Mouse (Mus musculus): ENCODE results near the gene Btg1.

Gene Btg1

GRCm38 (mm10) chr10:96631066-96631711 lies 14.4 kb downstream of the Btg1 start:
- no peak for DNase-seq (ENCODE audit: low read depth)

DNA sequence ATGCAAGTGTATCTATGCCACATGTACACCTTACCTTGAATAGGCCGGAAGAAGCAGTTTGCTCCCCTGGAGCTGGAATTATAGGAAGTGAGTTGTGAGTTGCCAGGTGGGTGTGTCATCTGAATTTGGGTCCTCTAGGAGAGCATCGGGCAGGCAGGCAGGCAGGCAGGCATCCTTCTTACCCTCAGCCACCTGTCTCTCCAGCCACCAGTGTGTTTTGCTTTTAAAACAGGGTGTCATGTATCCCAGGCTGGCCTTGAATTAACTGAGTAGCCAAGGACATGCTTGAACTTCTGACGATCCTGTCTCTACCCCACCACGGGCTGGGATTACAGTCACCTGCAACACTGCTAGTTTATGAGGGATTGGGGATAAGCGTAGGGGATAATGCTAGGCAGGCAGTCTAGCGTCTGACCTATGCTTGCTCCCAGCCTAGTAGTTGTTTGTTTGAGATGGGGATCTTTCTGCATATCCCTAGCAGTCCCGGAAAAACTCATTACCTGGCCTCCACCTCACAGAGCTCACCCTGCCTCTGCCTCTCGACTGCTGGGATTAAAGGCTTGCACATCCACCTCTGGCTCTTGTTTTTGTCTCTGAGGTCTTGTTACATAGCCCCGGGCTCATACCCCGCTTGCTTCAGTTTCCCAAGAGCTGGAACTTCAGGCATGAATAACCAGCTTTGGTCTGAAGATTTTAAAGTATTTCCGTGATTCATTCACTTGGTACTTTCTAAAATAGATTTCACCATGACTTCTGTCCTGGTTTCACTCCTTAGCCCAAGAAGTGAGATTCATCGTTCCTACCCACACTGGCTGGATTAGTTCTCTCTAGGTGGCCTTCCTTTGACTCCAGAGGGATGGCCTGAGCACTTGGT lies 15.7 kb downstream of the Btg1 start:
- DNase-seq (ENCODE audit: low read depth), result no peak

- no peak for DNase-seq (ENCODE audit: low read depth)
These were observed 16.3 kb downstream of the Btg1 start for GRCm38 (mm10) chr10:96633145-96633516.

GRCm38 (mm10) chr10:96635472-96635871 lies 18.7 kb downstream of the Btg1 start:
- DNase-seq (ENCODE audit: low read depth), result no peak

DNA sequence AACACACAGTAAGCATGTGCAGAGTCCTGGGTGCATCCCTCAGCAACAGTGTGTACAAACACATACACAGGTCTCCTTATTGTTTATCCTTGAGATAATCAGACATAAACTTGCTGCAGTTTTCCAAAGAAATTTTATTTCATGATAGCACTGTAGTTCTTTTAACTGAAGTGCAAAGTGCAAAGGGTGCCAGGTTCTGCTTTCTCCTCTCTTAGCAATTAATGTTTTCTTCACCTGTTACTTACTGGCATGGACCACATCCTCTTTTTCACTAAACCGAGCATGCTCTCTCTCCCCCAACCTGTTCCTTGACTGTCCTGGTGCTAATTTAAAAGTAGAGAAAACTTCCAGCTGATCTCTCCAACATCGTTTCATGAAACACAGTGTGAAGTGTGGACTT lies 21.7 kb downstream of the Btg1 start:
- no peak for DNase-seq (ENCODE audit: low read depth)

GRCm38 (mm10) chr10:96642014-96642413 lies 25.2 kb downstream of the Btg1 start:
- no peak for DNase-seq (ENCODE audit: low read depth)

GRCm38 (mm10) chr10:96642751-96643150 lies 25.9 kb downstream of the Btg1 start:
- no peak for DNase-seq (ENCODE audit: low read depth)

GRCm38 (mm10) chr10:96645183-96645582 lies 28.4 kb downstream of the Btg1 start:
- no peak for DNase-seq (ENCODE audit: low read depth)

DNA sequence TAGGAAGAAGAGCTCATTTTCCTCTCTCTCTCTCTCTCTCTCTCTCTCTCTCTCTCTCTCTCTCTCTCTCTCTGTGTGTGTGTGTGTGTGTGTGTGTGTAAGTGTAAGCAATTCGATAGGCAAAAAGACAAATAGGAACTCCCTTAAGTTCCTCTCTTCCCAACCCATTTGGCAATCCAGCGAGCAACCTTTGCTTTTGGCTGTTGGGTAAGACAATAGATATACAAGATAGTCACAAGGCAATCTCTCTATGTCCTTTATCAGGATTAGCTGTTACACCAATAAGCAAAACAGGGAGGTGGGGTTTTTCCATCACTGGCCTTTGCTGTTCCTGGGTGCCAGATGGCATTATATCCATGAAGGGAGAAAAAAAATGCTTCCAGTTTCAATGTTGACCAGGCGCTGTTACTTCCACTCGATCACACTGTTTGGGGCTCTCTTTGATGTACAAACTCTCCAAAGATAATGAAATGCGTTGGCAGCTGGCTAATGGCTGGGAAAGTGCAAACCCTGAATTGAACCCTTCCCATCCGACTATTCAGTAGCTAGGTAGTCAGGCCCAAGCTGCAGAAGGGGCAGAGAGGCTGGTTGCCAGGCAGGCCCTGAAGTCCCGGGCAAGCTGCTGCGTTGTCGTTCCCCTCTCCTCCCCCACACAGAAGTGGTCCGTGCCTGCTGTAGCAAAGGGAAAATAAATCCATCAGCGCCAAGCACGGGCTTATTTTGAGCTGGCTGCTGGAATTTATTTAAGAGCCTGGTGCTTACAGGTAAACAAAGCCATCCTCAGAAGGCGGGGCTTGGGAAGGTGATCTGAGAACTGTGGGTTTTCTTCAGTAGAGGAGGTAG lies 29.4 kb downstream of the Btg1 start:
- no peak for DNase-seq (ENCODE audit: low read depth)

DNA sequence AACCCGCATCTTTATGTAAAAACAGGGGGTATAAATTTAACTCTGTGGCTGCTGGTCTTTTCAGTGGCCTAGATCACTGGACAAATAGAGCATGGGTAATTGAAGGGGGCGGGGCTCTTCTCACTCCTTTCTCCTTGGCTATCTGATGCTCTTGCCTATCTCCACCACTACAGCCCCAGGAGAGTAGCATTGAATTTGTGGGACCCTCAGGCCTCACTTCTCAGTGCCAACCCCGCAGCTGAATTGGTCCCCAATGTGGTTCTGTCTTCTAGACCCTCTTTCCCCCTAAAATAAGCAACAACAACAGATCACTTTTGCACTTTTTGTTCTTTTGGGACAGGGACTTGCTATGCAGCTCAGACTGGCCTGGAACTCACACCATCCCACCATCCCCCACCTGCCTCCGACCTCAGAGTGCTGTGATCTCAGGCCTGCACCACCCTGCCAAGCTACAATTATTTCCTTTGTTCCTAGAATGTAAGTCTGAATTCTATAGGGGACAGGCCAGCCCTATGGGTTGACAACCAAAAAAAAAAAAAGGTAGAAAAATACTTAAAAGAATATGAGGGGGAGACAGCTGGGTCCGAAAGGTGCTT lies 30.2 kb downstream of the Btg1 start:
- no peak for DNase-seq (ENCODE audit: low read depth)

- DNase-seq (ENCODE audit: low read depth), result no peak
These were observed 31.4 kb downstream of the Btg1 start for GRCm38 (mm10) chr10:96648161-96648561.

GRCm38 (mm10) chr10:96649524-96649923 lies 32.7 kb downstream of the Btg1 start:
- no peak for DNase-seq (ENCODE audit: low read depth)

DNA sequence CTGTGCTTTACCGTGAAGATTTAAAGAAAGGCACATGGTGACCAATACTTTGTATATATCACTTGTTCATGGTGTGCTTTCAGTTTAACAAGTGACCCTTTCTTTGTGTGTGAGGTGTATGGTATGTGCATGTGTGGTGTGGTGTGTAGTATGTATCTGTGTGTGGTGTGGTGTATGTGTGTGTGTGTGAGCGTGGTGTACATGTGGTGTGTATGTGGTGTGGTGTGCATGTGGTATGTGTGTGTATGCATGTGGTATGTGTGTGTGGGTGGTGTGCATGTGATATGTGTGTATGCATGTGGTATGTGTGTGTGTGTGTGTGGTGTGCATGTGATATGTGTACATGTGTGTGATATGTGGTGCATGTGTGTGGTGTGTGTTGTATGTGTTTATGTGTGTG lies 35.6 kb downstream of the Btg1 start:
- DNase-seq (ENCODE audit: low read depth), result no peak

DNA sequence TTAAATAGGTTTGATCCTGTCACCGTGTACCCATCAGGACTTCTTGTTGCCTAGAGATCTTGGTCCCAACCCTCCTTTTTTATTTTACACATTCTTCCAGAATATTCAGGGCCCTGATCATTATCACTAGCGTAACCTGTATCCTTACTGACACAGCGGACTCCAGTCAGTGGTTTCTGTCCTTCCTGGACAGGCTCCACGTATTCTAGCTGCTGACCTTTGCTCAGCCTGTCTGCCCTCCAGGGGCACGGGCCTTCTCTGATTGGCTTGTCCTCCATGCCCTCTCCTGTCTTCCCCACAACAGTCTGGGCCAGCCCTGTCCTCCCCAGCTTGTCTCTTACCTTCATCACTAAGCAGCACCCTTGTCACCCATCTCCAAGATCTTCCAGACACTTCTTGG lies 36.2 kb downstream of the Btg1 start:
- DNase-seq (ENCODE audit: low read depth), result no peak

- DNase-seq (ENCODE audit: low read depth), result no peak
These were observed 37.3 kb downstream of the Btg1 start for GRCm38 (mm10) chr10:96654079-96654478.

- peak; percentile 21 for DNase-seq (ENCODE audit: low read depth)
These were observed 37.8 kb downstream of the Btg1 start for GRCm38 (mm10) chr10:96654576-96654975.

DNA sequence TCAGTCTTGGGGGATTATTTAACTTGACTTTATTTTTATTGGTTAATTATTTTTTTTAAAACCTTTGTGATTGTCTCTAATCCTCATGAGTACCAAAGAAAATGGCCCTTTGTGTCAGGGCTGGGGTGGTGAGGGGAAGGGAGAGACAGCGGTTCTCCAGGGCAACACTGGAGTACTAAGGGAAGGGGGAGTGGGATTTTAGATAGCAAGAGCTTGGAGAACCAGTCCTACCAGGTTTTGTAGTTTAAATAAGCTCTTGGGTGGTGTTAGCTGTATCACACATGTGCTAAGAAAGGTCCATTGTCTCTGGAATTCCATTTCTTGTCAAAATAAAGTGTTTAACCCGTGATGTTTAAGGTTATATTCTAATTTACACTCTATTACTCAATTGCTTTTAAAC lies 38.3 kb downstream of the Btg1 start:
- DNase-seq (ENCODE audit: low read depth), result no peak

DNA sequence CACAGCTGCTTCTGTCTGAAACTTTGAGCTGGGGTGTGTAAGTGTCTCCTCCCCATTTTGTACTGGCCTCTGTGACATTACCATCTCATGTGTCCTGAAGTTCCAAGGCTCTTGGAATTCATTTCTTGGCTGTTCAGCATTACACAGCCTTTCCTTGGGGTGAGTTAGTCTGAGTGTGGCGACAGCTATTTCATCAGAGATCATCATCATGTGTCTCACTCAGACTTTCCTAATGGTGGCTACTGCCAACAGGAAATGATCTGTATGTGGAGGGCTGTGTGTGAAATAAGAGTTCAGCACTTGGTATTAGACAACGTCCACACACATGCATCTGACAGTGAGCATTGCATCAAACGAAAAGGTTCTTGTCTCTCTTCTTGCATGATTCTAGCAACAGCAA lies 39.4 kb downstream of the Btg1 start:
- DNase-seq (ENCODE audit: low read depth), result peak; percentile 75

DNA sequence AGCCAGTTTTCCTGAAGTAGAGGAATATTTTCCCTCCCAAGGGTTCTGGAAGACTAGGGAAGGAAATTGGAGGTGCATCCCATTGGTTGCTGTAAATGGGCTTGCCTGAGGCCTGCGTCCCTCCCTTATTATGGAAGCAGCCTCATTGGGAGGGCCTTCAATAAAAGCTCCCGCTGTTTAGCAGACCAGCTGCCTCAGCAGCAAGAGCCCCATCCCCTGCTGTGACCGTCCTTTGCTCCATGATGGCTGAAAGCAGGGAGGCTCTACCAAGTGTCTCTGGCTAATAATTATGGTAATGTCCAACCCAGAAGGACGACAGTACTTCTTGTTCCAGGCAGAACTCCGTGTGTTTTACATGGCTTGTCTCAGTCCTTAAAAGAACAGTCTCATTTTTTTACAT lies 42.1 kb downstream of the Btg1 start:
- DNase-seq (ENCODE audit: low read depth), result no peak

DNA sequence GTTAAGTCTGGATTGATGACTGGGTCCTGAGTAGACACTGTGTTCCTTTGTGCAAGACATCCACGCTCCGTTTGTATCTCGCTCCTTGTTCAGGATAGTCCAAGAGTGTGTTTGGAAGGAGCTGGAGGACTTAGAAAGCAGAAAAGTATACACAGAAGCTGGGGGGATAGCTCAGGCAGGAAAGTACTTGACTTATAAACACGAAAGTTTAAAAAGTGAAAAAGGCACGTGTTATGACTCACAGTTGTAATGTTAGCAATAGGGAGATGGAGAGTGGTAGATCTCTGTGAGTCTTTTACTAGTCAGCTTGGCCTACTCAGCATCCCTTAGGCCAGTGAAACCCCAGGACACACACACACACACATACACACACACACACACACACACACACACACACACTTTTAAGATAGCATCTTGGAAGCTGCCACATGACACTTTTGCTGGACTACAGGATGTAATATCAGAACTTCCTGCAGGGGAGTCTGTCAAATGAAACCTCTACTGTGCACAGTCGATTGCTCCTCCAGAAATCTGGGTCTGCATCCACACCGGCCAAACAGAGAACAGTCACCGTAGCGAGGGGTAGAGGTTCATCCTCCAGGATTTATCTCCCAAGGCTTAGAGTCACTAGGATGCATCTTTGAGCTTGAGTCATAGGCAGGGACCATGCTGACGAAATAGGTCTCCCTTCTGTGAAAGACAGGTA lies 43.6 kb downstream of the Btg1 start:
- no peak for DNase-seq (ENCODE audit: low read depth)

- DNase-seq (ENCODE audit: low read depth), result no peak
These were observed 46.2 kb downstream of the Btg1 start for GRCm38 (mm10) chr10:96662976-96663375.
